Mouse (Mus musculus): ENCODE measurements around the gene Ap2a2.
"Not testable (repeated sequence)": the region's sequence is repeated elsewhere in the genome, so short reads cannot be mapped to it uniquely, and the experiment has no call there.

Ap2a2 gene

GRCm38 (mm10) chr7:141661481-141661880 lies 99.5 kb downstream of the Ap2a2 start:
- DNase-seq (ENCODE audit: low spot score) = no peak

GRCm38 (mm10) chr7:141662223-141662622 lies 100.2 kb downstream of the Ap2a2 start:
- DNase-seq (ENCODE audit: low spot score) = no peak

- no peak for DNase-seq (ENCODE audit: low spot score)
Measured at GRCm38 (mm10) chr7:141666190-141666589, 104.2 kb downstream of the Ap2a2 start.

GRCm38 (mm10) chr7:141669097-141669496 lies 107.1 kb downstream of the Ap2a2 start:
- DNase-seq (ENCODE audit: low spot score) = not testable (repeated sequence)

GRCm38 (mm10) chr7:141670999-141671398 lies 109.0 kb downstream of the Ap2a2 start:
- no peak for DNase-seq (ENCODE audit: low spot score)

- no peak for DNase-seq (ENCODE audit: low spot score)
Measured at GRCm38 (mm10) chr7:141671626-141672291, 109.8 kb downstream of the Ap2a2 start.

GRCm38 (mm10) chr7:141678922-141679321 lies 116.9 kb downstream of the Ap2a2 start:
- no peak for DNase-seq (ENCODE audit: low spot score)
